Mouse (Mus musculus) myocyte (in vitro differentiated cells): ENCODE measurements around the gene Bola3. TPM values are rescaled to one million over a fixed set of nuclear protein-coding genes. Genes with fewer than 3 reads are reported as not detected.

ENCODE experiments used
- H3K27me3 ChIP-seq: one replicate; pipeline ENCODE4 v1.6.1; 2011; ENCODE audit not compliant: control insufficient read depth, insufficient read depth, insufficient read length
- H3K36me3 ChIP-seq: one replicate; pipeline ENCODE4 v1.6.1; 2011; ENCODE audit not compliant: control insufficient read depth, insufficient read depth
- H3K4me2 ChIP-seq: one replicate; pipeline ENCODE4 v1.6.1; 2011; ENCODE audit warnings: low read depth, control low read depth
- H3K4me3 ChIP-seq: one replicate; pipeline ENCODE4 v1.5.1; 2011; ENCODE audit warnings: mild to moderate bottlenecking, control low read depth, moderate library complexity
- H3K79me2 ChIP-seq: one replicate; pipeline ENCODE4 v1.6.1; 2011; ENCODE audit not compliant: control insufficient read depth, insufficient read depth
- H3ac ChIP-seq: one replicate; pipeline ENCODE4 v1.6.1; 2011; ENCODE audit not compliant: control insufficient read depth, insufficient read length
- CEBPB ChIP-seq: IDR thresholded peaks from 2 replicates; pipeline ENCODE4 v1.6.1; 2011; ENCODE audit warnings: mild to moderate bottlenecking, moderate library complexity; ENCODE audit not compliant: poor library complexity, insufficient read depth, severe bottlenecking
- E2F4 ChIP-seq: IDR thresholded peaks from one replicate; pipeline ENCODE4 v1.6.1; 2011; ENCODE audit warnings: mild to moderate bottlenecking, control low read depth, moderate library complexity; ENCODE audit not compliant: insufficient read depth
- MAX ChIP-seq: IDR thresholded peaks from one replicate; pipeline ENCODE4 v1.6.1; 2011; ENCODE audit warnings: low read depth, mild to moderate bottlenecking, control low read depth
- MYOD1 ChIP-seq, 3 experiments: IDR thresholded peaks; one replicate each; pipeline ENCODE4 v1.6.1; 2011; ENCODE audit warnings: control low read depth in 2 of 3, low read depth in 2 of 3, mild to moderate bottlenecking in 2 of 3, moderate library complexity in 1 of 3; ENCODE audit not compliant: insufficient read length in 2 of 3, control insufficient read depth in 1 of 3
- MYOG ChIP-seq, 3 experiments: IDR thresholded peaks; one replicate each; pipeline ENCODE4 v1.6.1; 2011; ENCODE audit warnings: control low read depth in 2 of 3, low read depth in 2 of 3, mild to moderate bottlenecking in 2 of 3; ENCODE audit not compliant: insufficient read length in 2 of 3, control insufficient read depth in 1 of 3, insufficient read depth in 1 of 3
- POLR2A ChIP-seq: IDR thresholded peaks from one replicate; pipeline ENCODE4 v1.6.1; 2011; ENCODE audit warnings: low read depth, mild to moderate bottlenecking, control low read depth, moderate library complexity; ENCODE audit not compliant: insufficient read length
- POLR2AphosphoS2 ChIP-seq: IDR thresholded peaks from one replicate; pipeline ENCODE4 v1.6.1; 2011; ENCODE audit warnings: low read depth, control low read depth; ENCODE audit not compliant: insufficient read length
- REST ChIP-seq: IDR thresholded peaks from one replicate; pipeline ENCODE4 v1.6.1; 2011; ENCODE audit warnings: mild to moderate bottlenecking, control low read depth, moderate library complexity; ENCODE audit not compliant: insufficient read depth, insufficient read length
- SRF ChIP-seq: IDR thresholded peaks from one replicate; pipeline ENCODE4 v1.6.1; 2011; ENCODE audit warnings: low read depth; ENCODE audit not compliant: control insufficient read depth, insufficient read length
- TCF12 ChIP-seq: IDR thresholded peaks from one replicate; pipeline ENCODE4 v1.6.1; 2011; ENCODE audit warnings: mild to moderate bottlenecking, control low read depth; ENCODE audit not compliant: poor library complexity, insufficient read depth, severe bottlenecking
- TCF3 ChIP-seq: IDR thresholded peaks from one replicate; pipeline ENCODE4 v1.6.1; 2011; ENCODE audit warnings: low read depth, control low read depth; ENCODE audit not compliant: insufficient read length
- USF1 ChIP-seq: IDR thresholded peaks from one replicate; pipeline ENCODE4 v1.6.1; 2011; ENCODE audit warnings: low read depth, mild to moderate bottlenecking, control low read depth, moderate library complexity
- polyA plus RNA-seq: library from polyadenylated mRNA; unstranded; fragments of >200 nt; fragmentation: generic; extraction: Trizol; gene quantifications from one replicate; pipeline ENCODE4 v1.2.1, GENCODE M21; 2012; ENCODE audit warnings: missing spikeins

Gene Bola3
- polyA plus RNA-seq, 1 experiment, result 104 TPM

- no peak overlapping the region for H3K4me3 ChIP-seq
- no peak overlapping the region for H3K4me2 ChIP-seq
- H3ac ChIP-seq, result no peak overlapping the region
- TF ChIP-seq POLR2AphosphoS2 (no peak), REST (no peak), MAX (no peak), USF1 (no peak), E2F4 (no peak), TCF3 (no peak), TCF12 (no peak), MYOG (IDR thresholded peaks at IDR 0.05; ENCODE audit: control insufficient read depth in 1 of 3, insufficient read depth in 1 of 3, insufficient read length in 2 of 3, low read depth in 2 of 3) (no peak), POLR2A (no peak), CEBPB (no peak), MYOD1 (IDR thresholded peaks at IDR 0.05; ENCODE audit: control insufficient read depth in 1 of 3, insufficient read length in 2 of 3, low read depth in 2 of 3) (no peak), SRF (no peak)
- H3K79me2 ChIP-seq, result peaks cover 26% of the 10 kb centered on the region
- no peaks in the 10 kb centered on the region for H3K27me3 ChIP-seq
- H3K36me3 ChIP-seq, result peaks cover 49% of the 10 kb centered on the region
These were observed 50.8 kb downstream of the Bola3 start for GRCm38 (mm10) chr6:83399790-83400189.

- H3K79me2 ChIP-seq, result peaks cover 47% of the 10 kb centered on the region
- no peaks in the 10 kb centered on the region for H3K27me3 ChIP-seq
- peaks cover 28% of the 10 kb centered on the region for H3K36me3 ChIP-seq
- H3K4me3 ChIP-seq, result no peak overlapping the region
- TF ChIP-seq SRF (no peak), TCF12 (no peak), CEBPB (no peak), REST (no peak), POLR2A (no peak), USF1 (no peak), MAX (no peak), POLR2AphosphoS2 (no peak), MYOD1 (IDR thresholded peaks at IDR 0.05; ENCODE audit: control insufficient read depth in 1 of 3, insufficient read length in 2 of 3, low read depth in 2 of 3) (no peak), MYOG (IDR thresholded peaks at IDR 0.05; ENCODE audit: control insufficient read depth in 1 of 3, insufficient read depth in 1 of 3, insufficient read length in 2 of 3, low read depth in 2 of 3) (no peak), E2F4 (no peak), TCF3 (no peak)
- H3K4me2 ChIP-seq, result no peak overlapping the region
- H3ac ChIP-seq, result no peak overlapping the region
These were observed 54.5 kb downstream of the Bola3 start for GRCm38 (mm10) chr6:83403481-83403880.

GRCm38 (mm10) chr6:83404571-83404970, 55.6 kb downstream of the Bola3 start:
- TF ChIP-seq TCF3, result no peak
- TF ChIP-seq USF1, result no peak
- TF ChIP-seq SRF, result no peak
- no peak for TF ChIP-seq TCF12
- TF ChIP-seq REST, result no peak
- TF ChIP-seq E2F4, result no peak
- TF ChIP-seq MYOD1 (IDR thresholded peaks at IDR 0.05; ENCODE audit: control insufficient read depth in 1 of 3, insufficient read length in 2 of 3, low read depth in 2 of 3), result no peak
- TF ChIP-seq POLR2AphosphoS2, result no peak
- no peak for TF ChIP-seq CEBPB
- no peak for TF ChIP-seq MYOG (IDR thresholded peaks at IDR 0.05; ENCODE audit: control insufficient read depth in 1 of 3, insufficient read depth in 1 of 3, insufficient read length in 2 of 3, low read depth in 2 of 3)
- TF ChIP-seq MAX, result no peak
- H3ac ChIP-seq, result no peak overlapping the region
- no peaks in the 10 kb centered on the region for H3K27me3 ChIP-seq
- H3K4me2 ChIP-seq, result no peak overlapping the region
- peaks cover 47% of the 10 kb centered on the region for H3K79me2 ChIP-seq
- peaks cover 17% of the 10 kb centered on the region for H3K36me3 ChIP-seq
- no peak overlapping the region for H3K4me3 ChIP-seq

- Histone ChIP-seq H3K27me3 (no peaks in the 10 kb centered on the region), H3K4me3 (no peak overlapping the region), H3K36me3 (peaks cover 15% of the 10 kb centered on the region), H3K79me2 (peaks cover 57% of the 10 kb centered on the region), H3ac (no peak overlapping the region), H3K4me2 (no peak overlapping the region)
- peak; percentile 52 for TF ChIP-seq TCF3
- peak; percentile 79 to 99 (median 93) for TF ChIP-seq MYOD1 (IDR thresholded peaks at IDR 0.05; ENCODE audit: control insufficient read depth in 1 of 3, insufficient read length in 2 of 3, low read depth in 2 of 3)
- TF ChIP-seq MAX, result no peak
- peak; percentile 92 to 97 (median 94) for TF ChIP-seq MYOG (IDR thresholded peaks at IDR 0.05; ENCODE audit: control insufficient read depth in 1 of 3, insufficient read depth in 1 of 3, insufficient read length in 2 of 3, low read depth in 2 of 3)
- TF ChIP-seq TCF12, result peak; percentile 26
These were observed 56.6 kb downstream of the Bola3 start for GRCm38 (mm10) chr6:83405511-83406064.

- Histone ChIP-seq H3K4me3 (no peak overlapping the region), H3K79me2 (peaks cover 71% of the 10 kb centered on the region), H3ac (no peak overlapping the region), H3K4me2 (no peak overlapping the region), H3K27me3 (no peaks in the 10 kb centered on the region), H3K36me3 (no peaks in the 10 kb centered on the region)
- no peak for TF ChIP-seq POLR2A
- TF ChIP-seq MYOG (IDR thresholded peaks at IDR 0.05; ENCODE audit: control insufficient read depth in 1 of 3, insufficient read depth in 1 of 3, insufficient read length in 2 of 3, low read depth in 2 of 3), result no peak
- no peak for TF ChIP-seq CEBPB
- no peak for TF ChIP-seq E2F4
- TF ChIP-seq USF1, result no peak
- no peak for TF ChIP-seq MYOD1 (IDR thresholded peaks at IDR 0.05; ENCODE audit: control insufficient read depth in 1 of 3, insufficient read length in 2 of 3, low read depth in 2 of 3)
- no peak for TF ChIP-seq MAX
- TF ChIP-seq TCF12, result no peak
These were observed 59.6 kb downstream of the Bola3 start for GRCm38 (mm10) chr6:83408510-83408909.

Other genes starting within 250 kb of the Bola3 start
- gene Ccdc142, start 247.5 kb upstream of the Bola3 start, polyA plus RNA-seq, result 1.2 TPM
- gene Gm42688, start 247.5 kb upstream of the Bola3 start, polyA plus RNA-seq, result 0.96 TPM
- gene Mrpl53, start 240.1 kb upstream of the Bola3 start, polyA plus RNA-seq, result 177 TPM
- gene Mogs, start 233.7 kb upstream of the Bola3 start, polyA plus RNA-seq, result 33.2 TPM
- 79.6 TPM for gene Wbp1, start 227.6 kb upstream of the Bola3 start, polyA plus RNA-seq
- gene Ino80b, start 223.7 kb upstream of the Bola3 start, polyA plus RNA-seq, result 38.3 TPM
- gene Rtkn, start 213.7 kb upstream of the Bola3 start, polyA plus RNA-seq, result 29.7 TPM
- 12.3 TPM for gene Wdr54, start 192.8 kb upstream of the Bola3 start, polyA plus RNA-seq
- 1.9 TPM for gene 1700003E16Rik, start 192.7 kb upstream of the Bola3 start, polyA plus RNA-seq
- gene Dctn1, start 183.2 kb upstream of the Bola3 start, polyA plus RNA-seq, result 106 TPM
- 0.02 TPM for gene Slc4a5, start 129.3 kb upstream of the Bola3 start, polyA plus RNA-seq
- 260 TPM for gene Mthfd2, start 23.2 kb upstream of the Bola3 start, polyA plus RNA-seq
- 22.8 TPM for gene Mob1a, start 23.1 kb upstream of the Bola3 start, polyA plus RNA-seq
- gene Tet3, start 109.9 kb downstream of the Bola3 start, polyA plus RNA-seq, result 11.4 TPM
- gene Dguok, start 157.8 kb downstream of the Bola3 start, polyA plus RNA-seq, result 28.6 TPM
- 80.1 TPM for gene Actg2, start 187.1 kb downstream of the Bola3 start, polyA plus RNA-seq
- 8.8 TPM for gene Stambp, start 223.6 kb downstream of the Bola3 start, polyA plus RNA-seq